8 mouse cellular contexts compared by ENCODE assay signal in genomic region chr17:62882726-62883475, GRCm38 (mm10). TPM values are rescaled to one million over a fixed set of nuclear protein-coding genes. Genes with fewer than 3 reads are reported as not detected.
DNase-seq lines count a peak whose midpoint lies in the region; ATAC-seq lines count a peak whose summit lies in the region.

No protein-coding gene starts in this region.

- no peaks in the 10 kb centered on the region for H3K9me3 ChIP-seq in hindbrain, embryonic 14.5 days (ENCODE audit: control insufficient read depth, low read length)

- peak overlapping the region; percentile 91 for H3K27ac ChIP-seq in hindbrain, embryonic 14.5 days

- peak overlapping the region; percentile 78 for H3K4me3 ChIP-seq in hindbrain, embryonic 14.5 days (replicated peaks; ENCODE audit: low read length)

- H3K4me1 ChIP-seq in hindbrain, embryonic 14.5 days (replicated peaks; ENCODE audit: control insufficient read depth, insufficient read depth, low read length): peaks cover 12% of the 10 kb centered on the region

- ATAC-seq in hindbrain, embryonic 14.5 days (ENCODE audit: low FRiP score): peak; percentile 86

- H3K9ac ChIP-seq in hindbrain, embryonic 14.5 days: peak overlapping the region; percentile 92

- H3K27me3 ChIP-seq in hindbrain, embryonic 14.5 days (ENCODE audit: control insufficient read depth, insufficient read depth, low read length): no peaks in the 10 kb centered on the region

- peak; percentile 73 for DNase-seq in WW6 (ENCODE audit: low read depth, low spot score)
- DNase-seq in cerebellum, postnatal 25 days: peak; percentile 69 to 79
- DNase-seq in frontal cortex, postnatal 36 days (ENCODE audit: low spot score in 2 of 2): peak; percentile 75 to 79
- DNase-seq in hindbrain, embryonic 14.5 days (ENCODE audit: low spot score): peak; percentile 83
- peak; percentile 68 to 80 for DNase-seq in left cerebral cortex, adult 18-20 months (ENCODE audit: low spot score in 2 of 2)
- DNase-seq in lung, postnatal 36 days: peak; percentile 84
- peak; percentile 83 to 91 for DNase-seq in right cerebral cortex, postnatal 10 days (ENCODE audit: low spot score in 2 of 2)
- peak; percentile 91 for DNase-seq in yolk sac, embryonic 10.5 days (ENCODE audit: low spot score)

- WGBS in hindbrain, embryonic 14.5 days: under 1% methylated on average over 48 of the region's 53 CpGs

- H3K4me2 ChIP-seq in hindbrain, embryonic 14.5 days (replicated peaks): peak overlapping the region; percentile 86

- H3K36me3 ChIP-seq in hindbrain, embryonic 14.5 days (replicated peaks; ENCODE audit: control insufficient read depth, insufficient read depth): no peaks in the 10 kb centered on the region

RNA-seq across cellular contexts. Expression of gene Efna5, which starts 1.8 kb away (rescaled TPM):
- 36.2 and 45.2 TPM in 2 replicates for polyA plus RNA-seq in hindbrain, embryonic 14.5 days (2014; fragmentation: Nextera tagmentation; extraction: Ambion mirVana)
- 10 to 100 TPM; 34.1 to 42.3 TPM for total RNA-seq in left cerebral cortex, adult 18-20 months (2021)

Comparison
In these comparisons a context has a peak if more than half of its experiments do, and no peak if none do; other contexts are left out.
1. Peak in every context shown above with its lines: DNase-seq, ATAC-seq, H3K4me3 ChIP-seq and H3K27ac ChIP-seq.